ENCODE assay signal across 12 mouse cellular contexts in genomic region chr10:40090504-40091428, GRCm38 (mm10). TPM values are rescaled to one million over a fixed set of nuclear protein-coding genes. Genes with fewer than 3 reads are reported as not detected.
DNase-seq lines count a peak whose midpoint lies in the region; ATAC-seq and TF ChIP-seq lines count a peak whose summit lies in the region.
"Had no signal": no experiment of that assay in that cellular context is flagged by ENCODE, and none has a peak within 500 bp of the region (broad histone marks: within the 10 kb centered on the region; RNA-seq: fewer than 3 reads in every experiment).

No protein-coding gene starts in this region.

- H3K36me3 ChIP-seq in heart, embryonic 10.5 days: no peaks in the 10 kb centered on the region
- no peaks in the 10 kb centered on the region for H3K36me3 ChIP-seq in heart, embryonic 14.5 days (ENCODE audit: control insufficient read depth, insufficient read depth, low read length)
- no peaks in the 10 kb centered on the region for H3K36me3 ChIP-seq in kidney, embryonic 14.5 days (ENCODE audit: control insufficient read depth, insufficient read depth, low read length)
- no peaks in the 10 kb centered on the region for H3K36me3 ChIP-seq in lung, postnatal 0 days (ENCODE audit: insufficient read depth, low read length)
- H3K36me3 ChIP-seq: hindbrain, embryonic 15.5 days; neural tube, embryonic 12.5 days had no signal

- peaks cover 24% of the 10 kb centered on the region for H3K4me1 ChIP-seq in heart, embryonic 10.5 days
- peaks cover 11 to 30% of the 10 kb centered on the region in 2 experiments for H3K4me1 ChIP-seq in heart, embryonic 14.5 days (ENCODE audit: control insufficient read depth in 2 of 2, insufficient read depth in 2 of 2, low read length in 2 of 2)
- no peaks in the 10 kb centered on the region for H3K4me1 ChIP-seq in kidney, embryonic 14.5 days (ENCODE audit: control insufficient read depth, insufficient read depth, low read length)
- H3K4me1 ChIP-seq in lung, postnatal 0 days (ENCODE audit: insufficient read depth, low read depth, low read length): no peaks in the 10 kb centered on the region
- H3K4me1 ChIP-seq: hindbrain, embryonic 15.5 days; neural tube, embryonic 12.5 days had no signal

- H3K9me3 ChIP-seq in heart, embryonic 10.5 days: no peaks in the 10 kb centered on the region
- no peaks in the 10 kb centered on the region for H3K9me3 ChIP-seq in heart, embryonic 14.5 days (ENCODE audit: control insufficient read depth, low read length)
- H3K9me3 ChIP-seq in kidney, embryonic 14.5 days (ENCODE audit: control insufficient read depth, low read length): no peaks in the 10 kb centered on the region; the same call in 1 of the 2 replicates
- no peaks in the 10 kb centered on the region for H3K9me3 ChIP-seq in lung, postnatal 0 days (ENCODE audit: low read length)
- H3K9me3 ChIP-seq: hindbrain, embryonic 15.5 days; neural tube, embryonic 12.5 days had no signal

- peak; percentile 52; the same call in 1 of the 2 replicates for TF ChIP-seq EP300 in lung, postnatal 0 days (IDR thresholded peaks at IDR 0.05)

- no peak overlapping the region for H3K27ac ChIP-seq in heart, embryonic 10.5 days
- H3K27ac ChIP-seq in heart, embryonic 14.5 days (replicated peaks in 1 of 2; ENCODE audit: control insufficient read depth in 1 of 2, insufficient read depth in 1 of 2, low read depth in 2 of 2, low read length in 2 of 2): peak overlapping the region; percentile 36 to 75
- H3K27ac ChIP-seq in kidney, embryonic 14.5 days (ENCODE audit: low read depth, low read length): no peak overlapping the region
- H3K27ac ChIP-seq in lung, postnatal 0 days (ENCODE audit: low read length): no peak overlapping the region
- H3K27ac ChIP-seq: hindbrain, embryonic 15.5 days; neural tube, embryonic 12.5 days had no signal

- H3K27me3 ChIP-seq in heart, embryonic 10.5 days (ENCODE audit: insufficient read depth, poor library complexity, severe bottlenecking): no peaks in the 10 kb centered on the region
- no peaks in the 10 kb centered on the region for H3K27me3 ChIP-seq in heart, embryonic 14.5 days (ENCODE audit: control insufficient read depth, insufficient read depth, low read length)
- H3K27me3 ChIP-seq in kidney, embryonic 14.5 days (ENCODE audit: control insufficient read depth, insufficient read depth, low read length): no peaks in the 10 kb centered on the region
- no peaks in the 10 kb centered on the region for H3K27me3 ChIP-seq in lung, postnatal 0 days (replicated peaks; ENCODE audit: insufficient read depth, low read length)
- H3K27me3 ChIP-seq: hindbrain, embryonic 15.5 days; neural tube, embryonic 12.5 days had no signal

- WGBS in heart, embryonic 10.5 days: 70% methylated on average over 11 of the region's 11 CpGs
- 44% methylated on average over 11 of the region's 11 CpGs for WGBS in heart, embryonic 14.5 days
- WGBS in kidney, embryonic 14.5 days: 75% methylated on average over 11 of the region's 11 CpGs
- 39% methylated on average over 11 of the region's 11 CpGs for WGBS in lung, postnatal 0 days

- H3K4me2 ChIP-seq in heart, embryonic 14.5 days (ENCODE audit: low read length): peak overlapping the region; percentile 51
- no peak overlapping the region for H3K4me2 ChIP-seq in kidney, embryonic 14.5 days (replicated peaks; ENCODE audit: low read depth, low read length)
- no peak overlapping the region for H3K4me2 ChIP-seq in lung, postnatal 0 days (replicated peaks; ENCODE audit: low read depth, low read length)
- H3K4me2 ChIP-seq: hindbrain, embryonic 15.5 days; neural tube, embryonic 12.5 days had no signal

- H3K9ac ChIP-seq in heart, embryonic 14.5 days (ENCODE audit: low read length): no peak overlapping the region
- H3K9ac ChIP-seq in kidney, embryonic 14.5 days (ENCODE audit: low read depth, low read length): no peak overlapping the region
- H3K9ac ChIP-seq in lung, postnatal 0 days (replicated peaks; ENCODE audit: low read depth): no peak overlapping the region
- H3K9ac ChIP-seq: hindbrain, embryonic 15.5 days; neural tube, embryonic 12.5 days had no signal

- TF ChIP-seq CTCF in lung, postnatal 0 days (IDR thresholded peaks at IDR 0.05): no peak

- no peak overlapping the region for H3K4me3 ChIP-seq in heart, embryonic 10.5 days
- H3K4me3 ChIP-seq in heart, embryonic 14.5 days (ENCODE audit: control insufficient read depth in 1 of 2, insufficient read depth in 1 of 2, low read depth in 1 of 2, low read length in 2 of 2): no peak overlapping the region
- H3K4me3 ChIP-seq in kidney, embryonic 14.5 days (ENCODE audit: low read length): no peak overlapping the region
- no peak overlapping the region for H3K4me3 ChIP-seq in lung, postnatal 0 days (ENCODE audit: low read depth, low read length)
- H3K4me3 ChIP-seq: hindbrain, embryonic 15.5 days; neural tube, embryonic 12.5 days had no signal

- peak; percentile 59 to 66 for DNase-seq in heart, adult 18-20 months
- DNase-seq in heart, embryonic 10.5 days (ENCODE audit: low spot score): no peak
- peak; percentile 91 for DNase-seq in lung, postnatal 0 days (ENCODE audit: low spot score)
- DNase-seq in frontal cortex, adult 2 months (ENCODE audit: extremely low spot score in 1 of 2, low spot score in 1 of 2): no peak
- no peak for DNase-seq in neural tube, embryonic 10.5 days (ENCODE audit: extremely low spot score, low spot score)
- DNase-seq: embryo, embryonic 11 days; right cerebral cortex, postnatal 25 days had no signal

- peak; percentile 79 for ATAC-seq in heart, embryonic 14.5 days (ENCODE audit: insufficient number of reproducible peaks, insufficient read depth, low FRiP score, low read depth)
- peak; percentile 73; the same call in 1 of the 2 replicates for ATAC-seq in kidney, embryonic 14.5 days (ENCODE audit: low FRiP score, low TSS enrichment)
- peak; percentile 94 for ATAC-seq in lung, postnatal 0 days
- ATAC-seq in cerebellum, adult (ENCODE audit: insufficient number of reproducible peaks, low FRiP score, low TSS enrichment): no peak

RNA-seq across cellular contexts. Expression of gene Slc16a10, which starts 51.3 kb away (rescaled TPM):
- total RNA-seq in heart, adult 18-20 months (2021): 10 to 100 TPM; 18.8 to 21.7 TPM
- 15.2 and 20.7 TPM in 2 replicates for polyA plus RNA-seq in heart, embryonic 10.5 days (2016; fragmentation: Nextera tagmentation; extraction: Ambion mirVana)
- 17.9 and 21.9 TPM in 2 replicates for polyA plus RNA-seq in heart, embryonic 14.5 days (2014; fragmentation: Nextera tagmentation; extraction: Ambion mirVana)
- polyA plus RNA-seq in kidney, embryonic 14.5 days (2014; fragmentation: Nextera tagmentation; extraction: Ambion mirVana): 4.2 and 9.2 TPM in 2 replicates
- 7.3 and 8.7 TPM in 2 replicates for polyA plus RNA-seq in lung, postnatal 0 days (2015; fragmentation: Nextera tagmentation; extraction: Ambion mirVana)
- 2.6 and 3.0 TPM in 2 replicates for polyA plus RNA-seq in frontal cortex, adult 2 months (2012; rRNA removed)

Comparison
In these comparisons a context has a peak if more than half of its experiments do, and no peak if none do; other contexts are left out.
1. DNase-seq: peak in heart, adult 18-20 months (2 of 2) and lung, postnatal 0 days (single experiment); none in heart, embryonic 10.5 days (single experiment), frontal cortex, adult 2 months (0 of 2) and neural tube, embryonic 10.5 days (single experiment).
2. H3K27ac ChIP-seq: peak in heart, embryonic 14.5 days (2 of 2); none in heart, embryonic 10.5 days (single experiment), kidney, embryonic 14.5 days (single experiment) and lung, postnatal 0 days (single experiment).